Mouse (Mus musculus) neural tube, embryonic 13.5 days (tissue): ENCODE results near the gene Oser1. TPM values are rescaled to one million over a fixed set of nuclear protein-coding genes. Genes with fewer than 3 reads are reported as not detected.
A peak's percentile ranks its signal among the peaks of the same experiment; 100 is the strongest.
"Not testable (repeated sequence)": the region's sequence is repeated elsewhere in the genome, so short reads cannot be mapped to it uniquely, and the experiment has no call there.

Experiments
- ATAC-seq: fragments of 200-750 bp; cut with Nextera tagmentation; 2 replicates; pipeline ENCODE4 v1.8.0; 2017; ENCODE audit warnings: low read depth, mild to moderate bottlenecking, moderate TSS enrichment, moderate library complexity
- H3K27ac ChIP-seq: fragments of 300-500 bp; sonication (generic); replicated peaks from 2 replicates; pipeline ENCODE4 v1.5.1; 2015; ENCODE audit warnings: moderate library complexity, mild to moderate bottlenecking, inconsistent platforms
- H3K27me3 ChIP-seq: fragments of 300-500 bp; sonication (generic); 2 replicates; pipeline ENCODE4 v1.6.1; 2015; ENCODE audit warnings: mild to moderate bottlenecking, inconsistent platforms
- H3K36me3 ChIP-seq: fragments of 300-500 bp; sonication (generic); 2 replicates; pipeline ENCODE4 v1.6.1; 2015; ENCODE audit warnings: mild to moderate bottlenecking, inconsistent platforms
- H3K4me1 ChIP-seq: fragments of 300-500 bp; sonication (generic); replicated peaks from 2 replicates; pipeline ENCODE4 v1.6.1; 2015; ENCODE audit warnings: inconsistent platforms
- H3K4me2 ChIP-seq: fragments of 300-500 bp; sonication (generic); 2 replicates; pipeline ENCODE4 v1.6.1; 2015; ENCODE audit warnings: inconsistent platforms, mild to moderate bottlenecking, moderate library complexity
- H3K4me3 ChIP-seq: fragments of 300-500 bp; sonication (generic); 2 replicates; pipeline ENCODE4 v1.5.1; 2015; ENCODE audit warnings: mild to moderate bottlenecking, inconsistent platforms
- H3K9ac ChIP-seq: fragments of 300-500 bp; sonication (generic); 2 replicates; pipeline ENCODE4 v1.6.1; 2015; ENCODE audit warnings: moderate library complexity, mild to moderate bottlenecking, inconsistent platforms
- H3K9me3 ChIP-seq: fragments of 300-500 bp; sonication (generic); 2 replicates; pipeline ENCODE4 v1.6.1; 2016; ENCODE audit warnings: inconsistent platforms
- whole genome bisulfite sequencing: fragments of 180-500 bp; shearing (Covaris S2); methylation state at CpG from one replicate; pipeline ENCODE4 v1.1.7; 2015; 5-methylcytosine and 5-hydroxymethylcytosine counted together
- polyA plus RNA-seq: library from polyadenylated mRNA; unstranded; fragments of >200 nt; fragmentation: Nextera tagmentation; extraction: Ambion mirVana; gene quantifications from 2 replicates; pipeline ENCODE4 v1.2.1, GENCODE M21; 2015

Oser1 gene
- polyA plus RNA-seq, 1 experiment from 2014 or later = 74.5 TPM

- H3K4me1 ChIP-seq = peaks cover 16% of the 10 kb centered on the region
- WGBS = 85% methylated on average over 5 of the region's 5 CpGs
- H3K36me3 ChIP-seq = peaks cover 16% of the 10 kb centered on the region; the same call in 1 of the 2 replicates
- H3K4me3 ChIP-seq = no peak overlapping the region
- H3K27me3 ChIP-seq = peaks cover 4% of the 10 kb centered on the region; the same call in 1 of the 2 replicates
- ATAC-seq = no peak
- no peak overlapping the region for H3K9ac ChIP-seq
- no peaks in the 10 kb centered on the region for H3K9me3 ChIP-seq
- H3K4me2 ChIP-seq = no peak overlapping the region
- no peak overlapping the region for H3K27ac ChIP-seq
Observed at GRCm38 (mm10) chr2:163462386-163462785, 37.9 kb upstream of the Oser1 start.

GRCm38 (mm10) chr2:163461307-163461706 is 36.8 kb upstream of the Oser1 start:
- not testable (repeated sequence) for H3K27me3 ChIP-seq, ATAC-seq, H3K9ac ChIP-seq, H3K36me3 ChIP-seq, H3K4me3 ChIP-seq, H3K9me3 ChIP-seq, H3K27ac ChIP-seq, H3K4me2 ChIP-seq
- WGBS = 94% methylated on average over 9 of the region's 9 CpGs
- peaks cover 16% of the 10 kb centered on the region for H3K4me1 ChIP-seq

- no peak overlapping the region for H3K4me2 ChIP-seq
- H3K9ac ChIP-seq = no peak overlapping the region
- H3K27ac ChIP-seq = no peak overlapping the region
- peaks cover 16% of the 10 kb centered on the region for H3K4me1 ChIP-seq
- 93% methylated on average over 8 of the region's 8 CpGs for whole genome bisulfite sequencing
- H3K4me3 ChIP-seq = no peak overlapping the region
- peaks cover 4% of the 10 kb centered on the region; the same call in 1 of the 2 replicates for H3K27me3 ChIP-seq
- H3K9me3 ChIP-seq = no peaks in the 10 kb centered on the region
- ATAC-seq = no peak
- peaks cover 9% of the 10 kb centered on the region for H3K36me3 ChIP-seq
Observed at GRCm38 (mm10) chr2:163460622-163461021, 36.1 kb upstream of the Oser1 start.

GRCm38 (mm10) chr2:163459380-163459779 is 34.9 kb upstream of the Oser1 start:
- Histone ChIP-seq H3K4me3 (peak overlapping the region; percentile 2; the same call in 1 of the 2 replicates), H3K27ac (peak overlapping the region; percentile 18; the same call in 1 of the 2 replicates), H3K9ac (peak overlapping the region; percentile 49)

GRCm38 (mm10) chr2:163458539-163459265 is 34.2 kb upstream of the Oser1 start:
- 0 out of 2 replicates have a peak overlapping the region, but pooled peaks have one; percentile 2 for H3K4me3 ChIP-seq
- 0 out of 2 replicates have a peak, but pooled peaks have one; percentile 4 for ATAC-seq
- 51% methylated on average over 27 of the region's 27 CpGs for WGBS

More at GRCm38 (mm10) chr2:163459380-163459779, 34.9 kb upstream of the Oser1 start:
- Histone ChIP-seq H3K9me3 (no peaks in the 10 kb centered on the region), H3K36me3 (peaks cover 14% of the 10 kb centered on the region), H3K27me3 (peaks cover 4% of the 10 kb centered on the region; the same call in 1 of the 2 replicates), H3K4me1 (peaks cover 16% of the 10 kb centered on the region), H3K4me2 (peak overlapping the region; percentile 34)
- 31% methylated on average over 10 of the region's 10 CpGs for WGBS
- ATAC-seq = peak; percentile 62

GRCm38 (mm10) chr2:163453378-163453777 is 28.9 kb upstream of the Oser1 start:
- H3K9ac ChIP-seq = no peak overlapping the region
- H3K4me2 ChIP-seq = no peak overlapping the region
- no peak for ATAC-seq
- peaks cover 3% of the 10 kb centered on the region; the same call in 1 of the 2 replicates for H3K27me3 ChIP-seq
- no peak overlapping the region for H3K27ac ChIP-seq
- WGBS = 91% methylated on average over 13 of the region's 13 CpGs
- H3K4me3 ChIP-seq = no peak overlapping the region
- H3K9me3 ChIP-seq = no peaks in the 10 kb centered on the region
- peaks cover 2% of the 10 kb centered on the region; the same call in 1 of the 2 replicates for H3K4me1 ChIP-seq
- H3K36me3 ChIP-seq = peaks cover 71% of the 10 kb centered on the region

More at GRCm38 (mm10) chr2:163458539-163459265, 34.2 kb upstream of the Oser1 start:
- Histone ChIP-seq H3K36me3 (peaks cover 21% of the 10 kb centered on the region), H3K27ac (peak overlapping the region; percentile 18; the same call in 1 of the 2 replicates), H3K4me2 (peak overlapping the region; percentile 34), H3K4me1 (peaks cover 16% of the 10 kb centered on the region), H3K27me3 (peaks cover 4% of the 10 kb centered on the region; the same call in 1 of the 2 replicates), H3K9ac (peak overlapping the region; percentile 49), H3K9me3 (no peaks in the 10 kb centered on the region)

GRCm38 (mm10) chr2:163452738-163453137 is 28.2 kb upstream of the Oser1 start:
- Histone ChIP-seq H3K4me3 (no peak overlapping the region), H3K4me2 (no peak overlapping the region), H3K9ac (no peak overlapping the region), H3K9me3 (no peaks in the 10 kb centered on the region), H3K4me1 (no peaks in the 10 kb centered on the region), H3K36me3 (peaks cover 77% of the 10 kb centered on the region), H3K27ac (no peak overlapping the region), H3K27me3 (no peaks in the 10 kb centered on the region)
- WGBS = 89% methylated on average over 6 of the region's 6 CpGs
- ATAC-seq = no peak

GRCm38 (mm10) chr2:163450668-163451295 is 26.3 kb upstream of the Oser1 start:
- Histone ChIP-seq H3K27ac (no peak overlapping the region), H3K27me3 (no peaks in the 10 kb centered on the region), H3K36me3 (peaks cover 96% of the 10 kb centered on the region), H3K4me1 (no peaks in the 10 kb centered on the region), H3K9ac (no peak overlapping the region), H3K4me3 (no peak overlapping the region), H3K4me2 (no peak overlapping the region), H3K9me3 (no peaks in the 10 kb centered on the region)
- ATAC-seq = peak; percentile 33; the same call in 1 of the 2 replicates
- WGBS = 69% methylated on average over 6 of the region's 6 CpGs

GRCm38 (mm10) chr2:163449276-163449675 is 24.8 kb upstream of the Oser1 start:
- Histone ChIP-seq H3K9ac (no peak overlapping the region), H3K4me1 (no peaks in the 10 kb centered on the region), H3K27me3 (no peaks in the 10 kb centered on the region), H3K9me3 (no peaks in the 10 kb centered on the region), H3K27ac (no peak overlapping the region), H3K36me3 (peaks cover 82% of the 10 kb centered on the region), H3K4me3 (no peak overlapping the region), H3K4me2 (no peak overlapping the region)
- WGBS = 69% methylated on average over 3 of the region's 3 CpGs
- no peak for ATAC-seq

- peaks cover 71% of the 10 kb centered on the region for H3K36me3 ChIP-seq
Observed at GRCm38 (mm10) chr2:163447375-163447774, 22.9 kb upstream of the Oser1 start.

GRCm38 (mm10) chr2:163444017-163444416 is 19.5 kb upstream of the Oser1 start:
- no peak overlapping the region for H3K9ac ChIP-seq
- 75% methylated on average over 7 of the region's 7 CpGs for WGBS
- H3K4me1 ChIP-seq = peaks cover 25% of the 10 kb centered on the region
- no peak overlapping the region for H3K27ac ChIP-seq
- no peaks in the 10 kb centered on the region for H3K9me3 ChIP-seq
- H3K4me2 ChIP-seq = no peak overlapping the region
- H3K36me3 ChIP-seq = peaks cover 42% of the 10 kb centered on the region
- H3K4me3 ChIP-seq = no peak overlapping the region
- no peak for ATAC-seq
- no peaks in the 10 kb centered on the region for H3K27me3 ChIP-seq

More at GRCm38 (mm10) chr2:163447375-163447774, 22.9 kb upstream of the Oser1 start:
- Histone ChIP-seq H3K4me1 (no peaks in the 10 kb centered on the region; the same call in 1 of the 2 replicates), H3K4me2 (no peak overlapping the region), H3K9ac (no peak overlapping the region), H3K4me3 (no peak overlapping the region), H3K27ac (no peak overlapping the region), H3K27me3 (no peaks in the 10 kb centered on the region), H3K9me3 (no peaks in the 10 kb centered on the region)
- 91% methylated on average over 12 of the region's 12 CpGs for WGBS
- no peak for ATAC-seq

- Histone ChIP-seq H3K4me1 (peaks cover 25% of the 10 kb centered on the region), H3K36me3 (peaks cover 37% of the 10 kb centered on the region), H3K27me3 (no peaks in the 10 kb centered on the region), H3K4me2 (no peak overlapping the region), H3K4me3 (no peak overlapping the region), H3K27ac (no peak overlapping the region), H3K9ac (no peak overlapping the region), H3K9me3 (no peaks in the 10 kb centered on the region)
- WGBS = 73% methylated on average over 6 of the region's 6 CpGs
- ATAC-seq = no peak
Observed at GRCm38 (mm10) chr2:163443543-163443942, 19.0 kb upstream of the Oser1 start.
